Mouse (Mus musculus) adrenal gland, adult 18-20 months (tissue): ENCODE data around the gene Hoxa3. TPM values are rescaled to one million over a fixed set of nuclear protein-coding genes. Genes with fewer than 3 reads are reported as not detected.

Experiments used
- microRNA-seq, 2 experiments: library from miRNA; unstranded; fragments of <30 nt; microRNA quantifications; one replicate each; pipeline ENCODE4 v1.2.0; 2021; ENCODE audit warnings: borderline number of aligned reads in 2 of 2
- total RNA-seq, 2 experiments: library from RNA; stranded (reverse); gene quantifications; 1 replicate in 1 of 2; 2 replicates in 1 of 2; pipeline ENCODE4 v1.2.3; 2021

Hoxa3 gene
- total RNA-seq, 2 experiments from 2014 or later = 2.8 to 4.0 TPM

Small RNA genes within 50 kb of the gene (microRNA-seq; reads per million reads assigned to microRNA genes)
- 296 to 363 reads per million in 2 experiments for gene Mir196b

Other genes starting within 250 kb of the Hoxa3 start
- 10 to 100 TPM; 43.6 to 59.0 TPM for gene Skap2, start 200.8 kb downstream of the Hoxa3 start, total RNA-seq
- under 1 TPM; 0.29 to 0.43 TPM for gene Hoxa1, start 55.0 kb downstream of the Hoxa3 start, total RNA-seq
- 1 to 10 TPM in 1 of 2 experiments, under 1 TPM in 1; 0.96 to 1.3 TPM for gene Hoxa2, start 48.5 kb downstream of the Hoxa3 start, total RNA-seq
- under 1 TPM; 0.13 to 0.33 TPM for gene 5730596B20Rik, start 35.8 kb downstream of the Hoxa3 start, total RNA-seq
- gene Hoxa4, start 21.6 kb downstream of the Hoxa3 start, total RNA-seq = 1 to 10 TPM; 1.8 to 3.1 TPM
- gene Hoxa5, start 8.7 kb downstream of the Hoxa3 start, total RNA-seq = 10 to 100 TPM; 13.3 to 20.2 TPM
- 1 to 10 TPM; 1.9 to 4.7 TPM for gene Hoxa6, start 4.6 kb downstream of the Hoxa3 start, total RNA-seq
- gene Gm28308, start within 50 bp of the Hoxa3 start, total RNA-seq = not detected
- 10 to 100 TPM; 15.1 to 19.3 TPM for gene Hoxa7, start 8.5 kb upstream of the Hoxa3 start, total RNA-seq
- under 1 TPM; 0.19 to 0.30 TPM for gene Hoxa9, start 17.8 kb upstream of the Hoxa3 start, total RNA-seq
- gene Hoxa10, start 27.5 kb upstream of the Hoxa3 start, total RNA-seq = under 1 TPM in 1 of 2 experiments, not detected in 1; 0.13 TPM
- gene Hoxa11, start 32.5 kb upstream of the Hoxa3 start, total RNA-seq = not detected
- gene Hoxa13, start 47.5 kb upstream of the Hoxa3 start, total RNA-seq = not detected
- not detected for gene Evx1, start 100.2 kb upstream of the Hoxa3 start, total RNA-seq